Mouse (Mus musculus): ENCODE results near the gene Ric3.

DNA sequence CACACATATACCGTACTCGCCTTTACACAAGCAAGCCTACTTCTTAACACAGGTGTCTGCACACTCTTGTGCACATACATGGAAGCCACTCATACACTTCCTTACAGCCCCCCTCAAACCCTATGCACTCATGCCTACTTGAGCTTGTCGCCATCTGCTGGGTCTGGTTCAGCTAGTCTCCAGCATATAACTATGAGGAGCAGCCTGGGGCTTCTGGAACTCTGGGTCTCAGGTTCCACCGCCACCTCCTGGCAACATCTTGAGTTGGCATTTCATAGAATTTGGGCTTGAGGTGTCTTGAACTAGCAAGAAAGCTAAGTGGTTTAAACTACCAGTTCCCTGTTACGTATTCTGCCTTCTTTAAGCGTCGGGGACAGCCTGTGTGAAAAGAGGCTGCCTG, 63.9 kb downstream of the Ric3 start:
- TF ChIP-seq CTCF (IDR thresholded peaks at IDR 0.05; ENCODE audit: control insufficient read depth, insufficient read depth, insufficient replicate concordance, low read depth, low read length), result no peak
- no peak for TF ChIP-seq POLR2A (IDR thresholded peaks at IDR 0.05; ENCODE audit: control insufficient read depth, low read depth, low read length)
